Mouse (Mus musculus) liver, embryonic 15.5 days (tissue): ENCODE data around the gene Dedd2. TPM values are rescaled to one million over a fixed set of nuclear protein-coding genes. Genes with fewer than 3 reads are reported as not detected.

ENCODE experiments used
- ATAC-seq: fragments of 200-750 bp; cut with Nextera tagmentation; 2 replicates; pipeline ENCODE4 v1.8.0; 2017; ENCODE audit warnings: moderate number of reproducible peaks, mild to moderate bottlenecking, moderate library complexity; ENCODE audit not compliant: insufficient read depth
- H3K27ac ChIP-seq: fragments of 300-500 bp; sonication (generic); replicated peaks from 2 replicates; pipeline ENCODE4 v1.5.1; 2015; ENCODE audit warnings: mild to moderate bottlenecking, inconsistent platforms
- H3K27me3 ChIP-seq: fragments of 300-500 bp; sonication (generic); 2 replicates; pipeline ENCODE4 v1.6.1; 2015; ENCODE audit warnings: mild to moderate bottlenecking, inconsistent platforms
- H3K36me3 ChIP-seq: fragments of 300-500 bp; sonication (generic); replicated peaks from 2 replicates; pipeline ENCODE4 v1.6.1; 2015; ENCODE audit warnings: moderate library complexity, mild to moderate bottlenecking, inconsistent platforms
- H3K4me1 ChIP-seq: fragments of 300-500 bp; sonication (generic); replicated peaks from 2 replicates; pipeline ENCODE4 v1.6.1; 2015; ENCODE audit warnings: inconsistent platforms
- H3K4me2 ChIP-seq: fragments of 300-500 bp; sonication (generic); 2 replicates; pipeline ENCODE4 v1.6.1; 2015; ENCODE audit warnings: moderate library complexity, mild to moderate bottlenecking, inconsistent platforms
- H3K4me3 ChIP-seq: fragments of 300-500 bp; sonication (generic); replicated peaks from 2 replicates; pipeline ENCODE4 v1.5.1; 2015; ENCODE audit warnings: mild to moderate bottlenecking, inconsistent platforms
- H3K9ac ChIP-seq: fragments of 300-500 bp; sonication (generic); 2 replicates; pipeline ENCODE4 v1.6.1; 2015; ENCODE audit warnings: moderate library complexity, mild to moderate bottlenecking, inconsistent platforms
- H3K9me3 ChIP-seq: fragments of 300-500 bp; sonication (generic); replicated peaks from 2 replicates; pipeline ENCODE4 v1.6.1; 2016; ENCODE audit warnings: inconsistent platforms
- WGBS: fragments of 180-500 bp; shearing (Covaris S2); methylation state at CpG from one replicate; pipeline ENCODE4 v1.1.7; 2015; ENCODE audit warnings: mixed read lengths; ENCODE audit not compliant: insufficient replicate concordance; 5-methylcytosine and 5-hydroxymethylcytosine counted together
- polyA plus RNA-seq: library from polyadenylated mRNA; unstranded; fragments of >200 nt; fragmentation: Nextera tagmentation; extraction: Ambion mirVana; gene quantifications from 2 replicates; pipeline ENCODE4 v1.2.1, GENCODE M21; 2015

The Dedd2 gene
- polyA plus RNA-seq, 1 experiment from 2014 or later: 35.4 TPM

- H3K27me3 ChIP-seq: peaks cover 17% of the 10 kb centered on the region; the same call in 1 of the 2 replicates
- H3K9ac ChIP-seq: 0 out of 2 replicates have a peak overlapping the region, but pooled peaks have one; percentile 79
- no peak for ATAC-seq
- H3K27ac ChIP-seq: peak overlapping the region; percentile 84
- no peaks in the 10 kb centered on the region for H3K36me3 ChIP-seq
- H3K4me1 ChIP-seq: peaks cover 52% of the 10 kb centered on the region
- peak overlapping the region; percentile 78; the same call in 1 of the 2 replicates for H3K4me3 ChIP-seq
- H3K9me3 ChIP-seq: no peaks in the 10 kb centered on the region
- 35% methylated on average over 8 of the region's 8 CpGs for WGBS
- peak overlapping the region; percentile 99 for H3K4me2 ChIP-seq
These were observed 31.4 kb upstream of the Dedd2 start for GRCm38 (mm10) chr7:25251822-25252221.

GRCm38 (mm10) chr7:25251071-25251791 lies 30.8 kb upstream of the Dedd2 start:
- Histone ChIP-seq H3K4me3 (peak overlapping the region; percentile 78), H3K9me3 (no peaks in the 10 kb centered on the region), H3K4me2 (peak overlapping the region; percentile 99), H3K27ac (peak overlapping the region; percentile 84), H3K4me1 (peaks cover 58% of the 10 kb centered on the region), H3K36me3 (no peaks in the 10 kb centered on the region), H3K9ac (peak overlapping the region; percentile 79; the same call in 1 of the 2 replicates), H3K27me3 (peaks cover 17% of the 10 kb centered on the region; the same call in 1 of the 2 replicates)
- 9% methylated on average over 22 of the region's 22 CpGs for WGBS
- ATAC-seq: no peak

GRCm38 (mm10) chr7:25250141-25250972 lies 29.9 kb upstream of the Dedd2 start, which contains the start of gene Erf:
Gene Erf, minus strand, starts transcription at chr7:25250761.
- Histone ChIP-seq H3K36me3 (peaks cover 8% of the 10 kb centered on the region), H3K9me3 (no peaks in the 10 kb centered on the region), H3K4me3 (peak within 1 kb of the TSS; percentile 78), H3K9ac (peak within 1 kb of the TSS; percentile 79), H3K4me2 (peak within 1 kb of the TSS; percentile 99), H3K27me3 (peaks cover 17% of the 10 kb centered on the region; the same call in 1 of the 2 replicates), H3K27ac (peak within 1 kb of the TSS; percentile 84), H3K4me1 (peaks cover 63% of the 10 kb centered on the region)
- under 1% methylated on average over 73 of the region's 81 CpGs for WGBS
- ATAC-seq: peak; percentile 75

- peak; percentile 28 for ATAC-seq
- peak overlapping the region; percentile 79 for H3K9ac ChIP-seq
- H3K4me2 ChIP-seq: peak overlapping the region; percentile 99
- H3K4me3 ChIP-seq: peak overlapping the region; percentile 78
- no peaks in the 10 kb centered on the region for H3K9me3 ChIP-seq
- H3K36me3 ChIP-seq: peaks cover 16% of the 10 kb centered on the region
- under 1% methylated on average over 51 of the region's 73 CpGs for WGBS
- peaks cover 14% of the 10 kb centered on the region; the same call in 1 of the 2 replicates for H3K27me3 ChIP-seq
- peaks cover 66% of the 10 kb centered on the region for H3K4me1 ChIP-seq
- H3K27ac ChIP-seq: peak overlapping the region; percentile 84
These were observed 29.1 kb upstream of the Dedd2 start for GRCm38 (mm10) chr7:25249314-25250140.

GRCm38 (mm10) chr7:25248846-25249313 lies 28.5 kb upstream of the Dedd2 start:
- WGBS: under 1% methylated on average over 25 of the region's 25 CpGs
- Histone ChIP-seq H3K4me2 (peak overlapping the region; percentile 99), H3K27ac (peak overlapping the region; percentile 84), H3K27me3 (peaks cover 10% of the 10 kb centered on the region; the same call in 1 of the 2 replicates), H3K9me3 (no peaks in the 10 kb centered on the region), H3K4me1 (peaks cover 66% of the 10 kb centered on the region), H3K36me3 (peaks cover 21% of the 10 kb centered on the region), H3K9ac (peak overlapping the region; percentile 79), H3K4me3 (peak overlapping the region; percentile 78)
- ATAC-seq: peak; percentile 2; the same call in 1 of the 2 replicates

GRCm38 (mm10) chr7:25248018-25248647 lies 27.7 kb upstream of the Dedd2 start:
- ATAC-seq: no peak
- peaks cover 66% of the 10 kb centered on the region for H3K4me1 ChIP-seq
- 4% methylated on average over 18 of the region's 18 CpGs for WGBS
- H3K27ac ChIP-seq: peak overlapping the region; percentile 84
- H3K36me3 ChIP-seq: peaks cover 26% of the 10 kb centered on the region
- peak overlapping the region; percentile 99 for H3K4me2 ChIP-seq
- peak overlapping the region; percentile 79; the same call in 1 of the 2 replicates for H3K9ac ChIP-seq
- H3K4me3 ChIP-seq: peak overlapping the region; percentile 78
- H3K27me3 ChIP-seq: peaks cover 10% of the 10 kb centered on the region; the same call in 1 of the 2 replicates
- no peaks in the 10 kb centered on the region for H3K9me3 ChIP-seq

- peaks cover 32% of the 10 kb centered on the region for H3K36me3 ChIP-seq
- H3K4me3 ChIP-seq: peak overlapping the region; percentile 78
- H3K9ac ChIP-seq: peak overlapping the region; percentile 79; the same call in 1 of the 2 replicates
- no peaks in the 10 kb centered on the region for H3K9me3 ChIP-seq
- WGBS: 20% methylated on average over 3 of the region's 3 CpGs
- H3K27me3 ChIP-seq: peaks cover 10% of the 10 kb centered on the region; the same call in 1 of the 2 replicates
- ATAC-seq: no peak
- peak overlapping the region; percentile 99 for H3K4me2 ChIP-seq
- H3K4me1 ChIP-seq: peaks cover 66% of the 10 kb centered on the region
- peak overlapping the region; percentile 84; the same call in 1 of the 2 replicates for H3K27ac ChIP-seq
These were observed 27.1 kb upstream of the Dedd2 start for GRCm38 (mm10) chr7:25247498-25247897.

- H3K27me3 ChIP-seq: peaks cover 6% of the 10 kb centered on the region; the same call in 1 of the 2 replicates
- H3K9me3 ChIP-seq: no peaks in the 10 kb centered on the region
- H3K4me1 ChIP-seq: peaks cover 63% of the 10 kb centered on the region
- H3K4me3 ChIP-seq: no peak overlapping the region
- no peak overlapping the region for H3K9ac ChIP-seq
- H3K27ac ChIP-seq: no peak overlapping the region
- 44% methylated on average over 4 of the region's 4 CpGs for WGBS
- peaks cover 37% of the 10 kb centered on the region for H3K36me3 ChIP-seq
- ATAC-seq: no peak
- peak overlapping the region; percentile 99 for H3K4me2 ChIP-seq
These were observed 26.3 kb upstream of the Dedd2 start for GRCm38 (mm10) chr7:25246759-25247137.

- Histone ChIP-seq H3K4me2 (peak overlapping the region; percentile 99; the same call in 1 of the 2 replicates), H3K27ac (peak overlapping the region; percentile 14; the same call in 1 of the 2 replicates), H3K9ac (no peak overlapping the region), H3K4me1 (peaks cover 57% of the 10 kb centered on the region), H3K27me3 (peaks cover 6% of the 10 kb centered on the region; the same call in 1 of the 2 replicates), H3K36me3 (peaks cover 37% of the 10 kb centered on the region), H3K4me3 (no peak overlapping the region), H3K9me3 (no peaks in the 10 kb centered on the region)
- no peak for ATAC-seq
- WGBS: 58% methylated on average over 20 of the region's 20 CpGs
These were observed 25.8 kb upstream of the Dedd2 start for GRCm38 (mm10) chr7:25246079-25246758.
